Mouse (Mus musculus) WW6 (cell line): ENCODE results near the gene Meig1.
"Not testable (repeated sequence)": the region's sequence is repeated elsewhere in the genome, so short reads cannot be mapped to it uniquely, and the experiment has no call there.

Experiments
- DNase-seq: peaks from one replicate; pipeline ENCODE4 v3.0.0-alpha.2; 2013; ENCODE audit warnings: low read depth, low spot score

The Meig1 gene

GRCm38 (mm10) chr2:3422548-3422947 is at the start of gene Meig1:
Gene Meig1 (minus strand): TSS chr2:3422648.
- no peak for DNase-seq

DNA sequence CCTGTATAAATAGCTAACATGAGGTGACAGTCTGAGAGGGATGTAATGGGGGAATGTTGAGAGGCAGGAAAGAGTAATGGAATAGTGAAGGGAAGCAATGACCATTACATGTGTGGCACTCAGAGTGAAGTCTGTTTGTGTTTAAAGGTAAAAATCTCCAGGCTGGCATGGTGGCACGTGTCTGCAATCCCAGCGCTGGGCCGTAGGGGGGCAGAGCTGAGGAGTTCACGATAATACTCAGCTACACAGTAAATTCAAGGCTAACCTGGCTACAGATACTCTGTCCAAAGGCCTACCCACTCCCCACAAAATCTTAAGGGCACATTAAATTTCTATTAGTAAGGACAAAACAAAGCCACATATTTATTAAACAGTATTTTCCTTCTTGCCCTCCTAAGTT is 34.1 kb upstream of the Meig1 start:
- no peak for DNase-seq

- no peak for DNase-seq
Measured at GRCm38 (mm10) chr2:3453096-3453495, 30.6 kb upstream of the Meig1 start.

DNA sequence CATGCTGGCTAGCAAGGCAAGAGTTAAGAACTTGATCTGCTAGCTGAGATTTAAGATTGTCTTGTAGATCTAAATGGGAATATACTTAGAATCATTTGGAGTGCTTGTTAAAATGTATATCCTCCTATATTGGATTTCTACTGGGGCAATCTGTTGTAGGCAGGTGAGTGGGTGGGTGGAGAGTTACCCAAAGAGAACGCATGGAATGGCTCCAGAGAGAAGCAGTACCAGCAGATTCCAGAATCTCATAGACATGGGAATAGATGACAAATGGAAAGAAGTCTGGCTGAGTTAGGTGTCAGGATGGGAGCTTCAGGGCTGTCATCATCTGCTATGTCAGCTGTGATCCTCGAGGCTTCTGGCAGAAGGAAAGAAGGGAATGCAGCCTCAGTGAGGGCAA is 27.0 kb upstream of the Meig1 start:
- no peak for DNase-seq

DNA sequence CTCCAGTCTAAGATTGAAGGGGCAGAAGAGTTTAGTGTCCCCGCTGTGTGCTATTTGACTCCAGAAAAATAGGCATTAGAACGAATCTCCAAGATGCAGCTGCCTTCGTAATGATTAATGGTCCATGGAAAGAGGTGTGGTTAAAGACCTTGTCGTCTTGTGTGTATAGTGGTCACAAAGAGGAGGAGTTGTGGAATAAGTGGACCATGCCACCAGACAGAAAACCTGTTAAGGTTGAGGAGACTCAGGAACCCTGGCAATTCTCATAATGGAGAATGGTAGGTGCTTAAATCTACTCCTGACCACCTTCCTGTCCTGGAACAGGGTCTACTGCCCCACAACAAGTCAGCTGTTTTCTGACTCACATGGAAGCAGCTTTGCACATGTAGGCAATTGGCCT is 23.5 kb upstream of the Meig1 start:
- DNase-seq = no peak

DNA sequence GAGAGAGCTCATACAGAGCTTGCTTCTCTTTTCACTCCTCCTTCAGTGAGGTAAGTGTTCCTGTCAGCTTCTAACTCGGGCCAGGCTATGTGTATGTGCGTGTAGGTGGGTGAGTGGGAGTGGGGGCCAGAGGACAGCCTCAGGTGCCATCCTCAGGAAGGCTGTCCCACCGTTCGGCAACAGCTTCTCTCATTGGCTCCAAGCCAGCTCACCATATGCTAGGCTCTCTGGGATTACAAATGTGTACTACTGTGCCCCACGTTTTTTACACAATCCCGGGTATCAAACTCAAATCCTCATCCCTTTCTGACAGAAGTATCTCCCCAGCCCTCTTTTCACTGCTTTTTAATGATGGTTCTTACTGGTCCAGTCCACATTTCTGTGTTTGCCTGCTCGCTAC is 21.8 kb upstream of the Meig1 start:
- no peak for DNase-seq

GRCm38 (mm10) chr2:3437956-3438355 is 15.5 kb upstream of the Meig1 start:
- no peak for DNase-seq

DNA sequence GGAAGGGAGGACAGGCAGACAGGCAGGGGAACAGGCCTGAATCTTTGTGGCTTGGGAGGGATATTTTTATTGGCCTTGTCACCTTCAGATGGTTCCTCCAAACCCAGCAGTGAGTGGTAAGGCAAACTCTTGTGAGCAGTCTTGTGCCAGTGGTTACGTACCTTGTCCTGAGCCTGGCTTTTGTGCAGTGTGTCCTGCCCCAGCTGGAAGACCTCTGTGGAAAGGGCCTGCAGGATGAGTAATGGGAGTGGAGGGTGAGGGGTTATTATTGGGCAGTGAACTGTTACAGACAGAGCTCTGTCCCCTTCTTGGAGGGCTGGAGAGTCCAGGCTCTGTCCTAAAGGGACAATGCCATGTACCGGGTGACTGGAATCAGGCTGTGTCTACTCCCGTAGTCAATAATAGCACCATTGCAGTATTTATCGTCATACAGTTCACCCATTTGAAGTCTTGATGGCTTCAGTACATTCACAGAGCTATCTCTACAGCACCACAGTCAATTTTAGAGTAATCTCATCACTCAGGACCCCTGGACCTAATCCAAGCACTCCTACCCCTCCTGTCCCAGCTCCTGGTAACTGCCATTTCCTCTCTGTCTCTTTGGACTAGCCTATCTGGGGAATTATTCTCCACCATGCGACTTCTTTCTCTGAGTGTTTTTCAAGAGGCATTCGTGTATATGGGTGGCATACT is 13.1 kb upstream of the Meig1 start:
- DNase-seq = no peak

- no peak for DNase-seq
Measured at GRCm38 (mm10) chr2:3430956-3431355, 8.5 kb upstream of the Meig1 start.

DNA sequence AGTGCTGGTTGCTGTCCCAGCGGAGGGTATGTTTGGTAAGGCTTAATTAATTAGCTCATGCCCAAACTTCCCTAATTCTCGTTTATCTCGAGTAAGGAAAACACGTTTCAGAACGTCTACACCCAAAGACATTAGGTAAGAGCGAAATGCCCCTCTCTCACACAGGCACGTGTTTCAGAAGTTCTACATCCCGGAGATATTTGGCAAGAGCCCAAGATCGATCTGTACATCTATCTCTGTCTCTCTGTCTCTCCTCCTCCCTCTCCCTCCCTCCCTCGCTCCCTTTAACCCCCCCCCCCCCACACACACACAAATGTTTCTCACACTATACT is 2.1 kb upstream of the Meig1 start:
- DNase-seq = no peak

GRCm38 (mm10) chr2:3423841-3424578 is 1.6 kb upstream of the Meig1 start, which contains the start of gene Dclre1c:
Gene Dclre1c (plus strand): TSS chr2:3424131.
- peak; percentile 63 for DNase-seq

- no peak for DNase-seq
Measured at GRCm38 (mm10) chr2:3420157-3420556, 2.3 kb downstream of the Meig1 start.

DNA sequence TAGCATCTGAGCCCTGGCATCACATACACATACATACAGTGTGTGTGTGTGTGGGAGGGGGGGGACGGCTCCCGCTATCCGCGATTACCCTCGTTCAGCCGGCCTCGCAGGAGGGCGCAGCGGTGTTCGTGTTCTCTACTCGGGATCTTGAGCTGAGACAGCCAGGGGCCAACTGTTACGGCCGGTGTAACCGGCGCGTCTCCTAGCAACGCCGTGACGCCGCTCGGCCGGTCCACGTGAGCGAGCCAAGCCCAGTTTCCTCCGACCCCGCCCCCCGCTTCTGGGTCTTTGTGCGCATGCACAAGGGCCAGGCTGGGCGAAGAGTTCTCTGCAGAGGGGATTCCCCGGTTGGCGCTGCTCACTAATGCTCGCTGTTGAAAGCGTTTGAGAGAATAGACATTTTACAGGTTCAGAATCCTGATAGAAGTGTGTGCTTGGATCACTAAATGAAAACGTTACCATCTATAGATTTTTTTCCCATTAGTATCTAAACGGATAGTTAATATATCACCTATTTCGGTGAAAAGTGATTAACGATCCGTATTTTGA is 3.5 kb downstream of the Meig1 start:
- DNase-seq = peak; percentile 75

- DNase-seq = no peak
Measured at GRCm38 (mm10) chr2:3415676-3416075, 6.8 kb downstream of the Meig1 start.

DNA sequence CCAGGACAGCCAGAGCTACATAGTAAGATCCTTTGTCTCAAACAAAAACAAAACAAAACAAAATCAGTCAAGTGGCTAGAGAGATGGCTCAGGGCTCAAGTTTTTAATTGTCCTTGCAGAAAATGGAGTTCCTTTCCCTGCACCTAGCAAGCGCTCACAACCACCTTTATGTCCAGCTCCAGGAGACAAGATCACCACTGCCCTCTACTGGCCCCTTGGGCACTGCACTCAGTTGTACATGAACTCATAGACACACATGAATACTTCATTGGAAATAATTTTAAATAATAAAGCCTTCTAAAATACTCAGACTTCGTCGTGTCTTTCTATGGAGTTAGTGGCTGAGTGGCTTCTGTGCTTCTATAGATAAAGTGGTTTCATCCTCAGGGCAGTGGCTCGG is 8.2 kb downstream of the Meig1 start:
- DNase-seq = peak; percentile 29

- no peak for DNase-seq
Measured at GRCm38 (mm10) chr2:3407756-3408155, 14.7 kb downstream of the Meig1 start.

GRCm38 (mm10) chr2:3405981-3406380 is 16.5 kb downstream of the Meig1 start:
- no peak for DNase-seq

GRCm38 (mm10) chr2:3397110-3397509 is 25.3 kb downstream of the Meig1 start, which contains the start of gene Olah:
Gene Olah (minus strand): TSS chr2:3397210.
- DNase-seq = not testable (repeated sequence)

GRCm38 (mm10) chr2:3391945-3392344 is 30.5 kb downstream of the Meig1 start:
- no peak for DNase-seq

- no peak for DNase-seq
Measured at GRCm38 (mm10) chr2:3387105-3387860, 35.2 kb downstream of the Meig1 start.

DNA sequence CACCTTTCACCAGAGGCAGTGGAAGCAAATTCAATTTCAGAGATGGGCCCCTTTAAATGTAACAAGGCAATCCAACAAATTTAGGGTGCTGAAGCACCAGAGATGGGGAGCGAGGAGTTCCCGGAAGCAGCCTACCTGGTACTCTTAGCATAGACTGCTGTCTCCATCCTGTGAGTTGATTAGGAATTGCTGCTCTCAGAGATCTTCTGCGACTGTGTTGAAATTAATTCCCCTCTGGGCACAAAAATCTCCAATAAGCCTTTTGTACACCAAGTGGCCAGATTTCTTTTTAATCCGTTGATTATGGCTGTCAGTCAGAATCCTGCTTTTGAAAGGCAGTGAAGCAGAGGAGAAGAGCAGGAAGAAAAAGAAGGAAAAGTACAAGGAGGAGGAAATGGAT is 57.3 kb downstream of the Meig1 start:
- no peak for DNase-seq

DNA sequence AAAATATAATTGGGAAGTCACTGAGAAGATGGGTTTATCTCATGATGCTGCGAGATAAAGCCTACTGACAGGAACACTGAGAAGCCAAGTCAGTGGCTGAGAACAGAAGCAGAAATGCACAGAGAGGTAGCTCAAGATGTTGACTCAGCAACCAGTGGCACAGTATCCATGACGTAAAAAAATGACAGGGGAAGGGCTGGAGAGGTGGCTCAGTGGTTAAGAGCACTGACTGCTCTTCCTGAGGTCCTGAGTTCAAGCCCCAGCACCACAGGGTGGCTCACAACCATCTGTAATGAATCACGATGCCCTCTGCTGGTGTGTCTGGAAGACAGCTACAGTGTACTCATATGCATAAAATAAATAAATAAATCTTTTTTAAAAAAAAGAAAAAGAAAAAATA is 61.4 kb downstream of the Meig1 start:
- no peak for DNase-seq
